Mouse (Mus musculus): Measurements from ENCODE around the gene Pus7l. TPM values are rescaled to one million over a fixed set of nuclear protein-coding genes. Genes with fewer than 3 reads are reported as not detected.

The Pus7l gene
- polyA plus RNA-seq, 1 experiment from 2014 or later, result 10.1 TPM

GRCm38 (mm10) chr15:94532306-94532705 is 11.0 kb downstream of the Pus7l start:
- Histone ChIP-seq H3K4me1 (replicated peaks; ENCODE audit: control insufficient read depth, insufficient read depth, low read length) (no peaks in the 10 kb centered on the region), H3K9ac (ENCODE audit: low read length) (no peak overlapping the region), H3K27ac (ENCODE audit: low read depth) (no peak overlapping the region), H3K4me2 (ENCODE audit: low read length) (no peak overlapping the region), H3K9me3 (ENCODE audit: control insufficient read depth, low read length) (no peaks in the 10 kb centered on the region), H3K36me3 (ENCODE audit: control insufficient read depth, insufficient read depth, low read length) (peaks cover 6% of the 10 kb centered on the region; the same call in 1 of the 2 replicates), H3K27me3 (replicated peaks; ENCODE audit: control insufficient read depth, insufficient read depth, low read length) (no peaks in the 10 kb centered on the region), H3K4me3 (ENCODE audit: low read depth, low read length) (no peak overlapping the region)
- WGBS, result 73% methylated on average over 5 of the region's 5 CpGs
- DNase-seq (ENCODE audit: low spot score) (no peak), ATAC-seq (replicated peaks; ENCODE audit: low FRiP score, low TSS enrichment, low read depth) (no peak)

- Histone ChIP-seq H3K4me1 (replicated peaks; ENCODE audit: control insufficient read depth, insufficient read depth, low read length) (no peaks in the 10 kb centered on the region), H3K9me3 (ENCODE audit: control insufficient read depth, low read length) (no peaks in the 10 kb centered on the region), H3K27me3 (replicated peaks; ENCODE audit: control insufficient read depth, insufficient read depth, low read length) (no peaks in the 10 kb centered on the region), H3K36me3 (ENCODE audit: control insufficient read depth, insufficient read depth, low read length) (peaks cover 6% of the 10 kb centered on the region; the same call in 1 of the 2 replicates), H3K4me3 (ENCODE audit: low read depth, low read length) (no peak overlapping the region), H3K9ac (ENCODE audit: low read length) (no peak overlapping the region), H3K4me2 (ENCODE audit: low read length) (no peak overlapping the region), H3K27ac (ENCODE audit: low read depth) (no peak overlapping the region)
- no peak for ATAC-seq (replicated peaks; ENCODE audit: low FRiP score, low TSS enrichment, low read depth)
- DNase-seq (ENCODE audit: low spot score), result no peak
- 74% methylated on average over 3 of the region's 3 CpGs for WGBS
Measured at GRCm38 (mm10) chr15:94530519-94530918, 12.8 kb downstream of the Pus7l start.

GRCm38 (mm10) chr15:94524956-94525355 is 18.4 kb downstream of the Pus7l start:
- Histone ChIP-seq H3K4me2 (ENCODE audit: low read length) (no peak overlapping the region), H3K4me3 (ENCODE audit: low read depth, low read length) (no peak overlapping the region), H3K27ac (ENCODE audit: low read depth) (no peak overlapping the region), H3K4me1 (replicated peaks; ENCODE audit: control insufficient read depth, insufficient read depth, low read length) (no peaks in the 10 kb centered on the region), H3K9ac (ENCODE audit: low read length) (no peak overlapping the region), H3K9me3 (ENCODE audit: control insufficient read depth, low read length) (no peaks in the 10 kb centered on the region), H3K27me3 (replicated peaks; ENCODE audit: control insufficient read depth, insufficient read depth, low read length) (no peaks in the 10 kb centered on the region), H3K36me3 (ENCODE audit: control insufficient read depth, insufficient read depth, low read length) (peaks cover 5% of the 10 kb centered on the region)
- DNase-seq (ENCODE audit: low spot score) (no peak), ATAC-seq (replicated peaks; ENCODE audit: low FRiP score, low TSS enrichment, low read depth) (no peak)
- WGBS, result 87% methylated on average over 12 of the region's 12 CpGs

GRCm38 (mm10) chr15:94523251-94523650 is 20.1 kb downstream of the Pus7l start:
- WGBS, result 83% methylated on average over 28 of the region's 28 CpGs
- no peak overlapping the region for H3K9ac ChIP-seq (ENCODE audit: low read length)
- no peaks in the 10 kb centered on the region for H3K27me3 ChIP-seq (replicated peaks; ENCODE audit: control insufficient read depth, insufficient read depth, low read length)

GRCm38 (mm10) chr15:94520959-94521358 is 22.4 kb downstream of the Pus7l start:
- Histone ChIP-seq H3K36me3 (ENCODE audit: control insufficient read depth, insufficient read depth, low read length) (peaks cover 5% of the 10 kb centered on the region), H3K4me1 (replicated peaks; ENCODE audit: control insufficient read depth, insufficient read depth, low read length) (no peaks in the 10 kb centered on the region), H3K9me3 (ENCODE audit: control insufficient read depth, low read length) (no peaks in the 10 kb centered on the region), H3K27me3 (replicated peaks; ENCODE audit: control insufficient read depth, insufficient read depth, low read length) (no peaks in the 10 kb centered on the region), H3K27ac (ENCODE audit: low read depth) (no peak overlapping the region), H3K4me2 (ENCODE audit: low read length) (no peak overlapping the region), H3K4me3 (ENCODE audit: low read depth, low read length) (no peak overlapping the region), H3K9ac (ENCODE audit: low read length) (no peak overlapping the region)
- no peak for DNase-seq (ENCODE audit: low spot score)
- 71% methylated on average over 5 of the region's 5 CpGs for WGBS
- no peak for ATAC-seq (replicated peaks; ENCODE audit: low FRiP score, low TSS enrichment, low read depth)

More at GRCm38 (mm10) chr15:94523251-94523650, 20.1 kb downstream of the Pus7l start:
- H3K4me2 ChIP-seq (ENCODE audit: low read length), result no peak overlapping the region
- DNase-seq (ENCODE audit: low spot score), result no peak
- H3K4me1 ChIP-seq (replicated peaks; ENCODE audit: control insufficient read depth, insufficient read depth, low read length), result no peaks in the 10 kb centered on the region
- peaks cover 5% of the 10 kb centered on the region for H3K36me3 ChIP-seq (ENCODE audit: control insufficient read depth, insufficient read depth, low read length)
- H3K27ac ChIP-seq (ENCODE audit: low read depth), result no peak overlapping the region
- ATAC-seq (replicated peaks; ENCODE audit: low FRiP score, low TSS enrichment, low read depth), result no peak
- H3K4me3 ChIP-seq (ENCODE audit: low read depth, low read length), result no peak overlapping the region
- no peaks in the 10 kb centered on the region for H3K9me3 ChIP-seq (ENCODE audit: control insufficient read depth, low read length)

- no peak for DNase-seq (ENCODE audit: low spot score)
- Histone ChIP-seq H3K36me3 (ENCODE audit: control insufficient read depth, insufficient read depth, low read length) (peaks cover 5% of the 10 kb centered on the region), H3K27me3 (replicated peaks; ENCODE audit: control insufficient read depth, insufficient read depth, low read length) (no peaks in the 10 kb centered on the region), H3K4me1 (replicated peaks; ENCODE audit: control insufficient read depth, insufficient read depth, low read length) (no peaks in the 10 kb centered on the region), H3K9ac (ENCODE audit: low read length) (no peak overlapping the region), H3K4me2 (ENCODE audit: low read length) (no peak overlapping the region), H3K9me3 (ENCODE audit: control insufficient read depth, low read length) (no peaks in the 10 kb centered on the region), H3K4me3 (ENCODE audit: low read depth, low read length) (no peak overlapping the region), H3K27ac (ENCODE audit: low read depth) (no peak overlapping the region)
- WGBS, result 41% methylated on average over 9 of the region's 9 CpGs
- 0 out of 2 replicates have a peak, but pooled peaks have one; percentile 43 for ATAC-seq (replicated peaks; ENCODE audit: low FRiP score, low TSS enrichment, low read depth)
Measured at GRCm38 (mm10) chr15:94520205-94520900, 23.0 kb downstream of the Pus7l start.

- Histone ChIP-seq H3K27me3 (replicated peaks; ENCODE audit: control insufficient read depth, insufficient read depth, low read length) (no peaks in the 10 kb centered on the region), H3K9me3 (ENCODE audit: control insufficient read depth, low read length) (no peaks in the 10 kb centered on the region), H3K27ac (ENCODE audit: low read depth) (no peak overlapping the region), H3K4me2 (ENCODE audit: low read length) (no peak overlapping the region), H3K4me1 (replicated peaks; ENCODE audit: control insufficient read depth, insufficient read depth, low read length) (no peaks in the 10 kb centered on the region), H3K36me3 (ENCODE audit: control insufficient read depth, insufficient read depth, low read length) (peaks cover 2% of the 10 kb centered on the region), H3K4me3 (ENCODE audit: low read depth, low read length) (no peak overlapping the region), H3K9ac (ENCODE audit: low read length) (no peak overlapping the region)
- 79% methylated on average over 16 of the region's 16 CpGs for WGBS
- ATAC-seq (replicated peaks; ENCODE audit: low FRiP score, low TSS enrichment, low read depth), result no peak
- no peak for DNase-seq (ENCODE audit: low spot score)
Measured at GRCm38 (mm10) chr15:94517913-94518491, 25.3 kb downstream of the Pus7l start.

- H3K9ac ChIP-seq (ENCODE audit: low read length), result no peak overlapping the region
- H3K27ac ChIP-seq (ENCODE audit: low read depth), result no peak overlapping the region
- H3K36me3 ChIP-seq (ENCODE audit: control insufficient read depth, insufficient read depth, low read length), result no peaks in the 10 kb centered on the region
- no peaks in the 10 kb centered on the region for H3K27me3 ChIP-seq (replicated peaks; ENCODE audit: control insufficient read depth, insufficient read depth, low read length)
- H3K9me3 ChIP-seq (ENCODE audit: control insufficient read depth, low read length), result no peaks in the 10 kb centered on the region
- H3K4me2 ChIP-seq (ENCODE audit: low read length), result no peak overlapping the region
- H3K4me3 ChIP-seq (ENCODE audit: low read depth, low read length), result no peak overlapping the region
- 81% methylated on average over 12 of the region's 12 CpGs for WGBS
- no peaks in the 10 kb centered on the region for H3K4me1 ChIP-seq (replicated peaks; ENCODE audit: control insufficient read depth, insufficient read depth, low read length)
- DNase-seq (ENCODE audit: low spot score), result no peak
- no peak for ATAC-seq (replicated peaks; ENCODE audit: low FRiP score, low TSS enrichment, low read depth)
Measured at GRCm38 (mm10) chr15:94503451-94504215, 39.7 kb downstream of the Pus7l start.
